Comparison of ENCODE assay signal across 8 mouse cellular contexts in genomic region chr4:128891157-128891556, GRCm38 (mm10). TPM values are rescaled to one million over a fixed set of nuclear protein-coding genes. Genes with fewer than 3 reads are reported as not detected.
DNase-seq lines count a peak whose midpoint lies in the region; ATAC-seq lines count a peak whose summit lies in the region.

No protein-coding gene starts in this region.

- 26% methylated on average over 1 of the region's 1 CpGs for WGBS in hindbrain, embryonic 13.5 days
- 40% methylated on average over 1 of the region's 1 CpGs for WGBS in hindbrain, embryonic 11.5 days
- WGBS in midbrain, embryonic 16.5 days: 13% methylated on average over 1 of the region's 1 CpGs

- peaks cover 12% of the 10 kb centered on the region for H3K36me3 ChIP-seq in hindbrain, embryonic 13.5 days
- no peaks in the 10 kb centered on the region for H3K36me3 ChIP-seq in hindbrain, embryonic 11.5 days (ENCODE audit: control insufficient read depth, insufficient read depth, low read length)
- H3K36me3 ChIP-seq in midbrain, embryonic 16.5 days (ENCODE audit: control insufficient read depth, insufficient read depth, low read length): no peaks in the 10 kb centered on the region

- no peak for DNase-seq in hindbrain, embryonic 11.5 days (ENCODE audit: low spot score)
- DNase-seq in cerebellum, adult 9-11 months: peak; percentile 98
- DNase-seq in layer of hippocampus, postnatal 36 days: peak; percentile 70 to 76
- peak; percentile 57 for DNase-seq in right cerebral cortex, postnatal 25 days
- DNase-seq in retina, postnatal 1 day: no peak

- H3K9me3 ChIP-seq in hindbrain, embryonic 13.5 days: no peaks in the 10 kb centered on the region
- H3K9me3 ChIP-seq in hindbrain, embryonic 11.5 days (ENCODE audit: control insufficient read depth, low read length): no peaks in the 10 kb centered on the region
- no peaks in the 10 kb centered on the region for H3K9me3 ChIP-seq in midbrain, embryonic 16.5 days (replicated peaks; ENCODE audit: control insufficient read depth, low read length, poor library complexity, severe bottlenecking)

- H3K4me2 ChIP-seq in hindbrain, embryonic 13.5 days: no peak overlapping the region
- no peak overlapping the region for H3K4me2 ChIP-seq in hindbrain, embryonic 11.5 days (replicated peaks; ENCODE audit: low read depth, low read length)
- H3K4me2 ChIP-seq in midbrain, embryonic 16.5 days (ENCODE audit: low read length): no peak overlapping the region

- peak overlapping the region; percentile 35; the same call in 1 of the 2 replicates for H3K9ac ChIP-seq in hindbrain, embryonic 13.5 days
- H3K9ac ChIP-seq in hindbrain, embryonic 11.5 days (ENCODE audit: low read depth, low read length): no peak overlapping the region
- no peak overlapping the region for H3K9ac ChIP-seq in midbrain, embryonic 16.5 days (ENCODE audit: low read depth, low read length)

- ATAC-seq in hindbrain, embryonic 13.5 days (ENCODE audit: low FRiP score): no peak
- ATAC-seq in hindbrain, embryonic 11.5 days (ENCODE audit: low FRiP score): no peak
- peak; percentile 59 to 61 for ATAC-seq in hematopoietic stem cell, adult 5-6 weeks (replicated peaks in 1 of 2; ENCODE audit: insufficient read depth in 1 of 2, low FRiP score in 2 of 2, low TSS enrichment in 1 of 2, low read depth in 1 of 2, poor library complexity in 2 of 2, severe bottlenecking in 2 of 2)
- ATAC-seq in midbrain, embryonic 16.5 days: no peak

- H3K27me3 ChIP-seq in hindbrain, embryonic 13.5 days: 0 out of 2 replicates have a peak, but pooled peaks cover 3% of the 10 kb centered on the region
- H3K27me3 ChIP-seq in hindbrain, embryonic 11.5 days (ENCODE audit: control insufficient read depth, insufficient read depth, low read length): no peaks in the 10 kb centered on the region
- H3K27me3 ChIP-seq in midbrain, embryonic 16.5 days (ENCODE audit: control insufficient read depth, insufficient read depth, low read depth, low read length): no peaks in the 10 kb centered on the region

- H3K4me1 ChIP-seq in hindbrain, embryonic 13.5 days (replicated peaks): peaks cover 70% of the 10 kb centered on the region
- H3K4me1 ChIP-seq in hindbrain, embryonic 11.5 days (replicated peaks; ENCODE audit: control insufficient read depth, insufficient read depth, low read length): no peaks in the 10 kb centered on the region
- peaks cover 32% of the 10 kb centered on the region for H3K4me1 ChIP-seq in midbrain, embryonic 16.5 days (ENCODE audit: control insufficient read depth, insufficient read depth, low read length)

- H3K4me3 ChIP-seq in hindbrain, embryonic 13.5 days: no peak overlapping the region
- no peak overlapping the region for H3K4me3 ChIP-seq in hindbrain, embryonic 11.5 days (ENCODE audit: low read depth, low read length)
- H3K4me3 ChIP-seq in midbrain, embryonic 16.5 days (ENCODE audit: low read depth, low read length): no peak overlapping the region

- H3K27ac ChIP-seq in hindbrain, embryonic 13.5 days: peak overlapping the region; percentile 44; the same call in 1 of the 2 replicates
- no peak overlapping the region for H3K27ac ChIP-seq in hindbrain, embryonic 11.5 days (ENCODE audit: low read depth, low read length)
- no peak overlapping the region for H3K27ac ChIP-seq in midbrain, embryonic 16.5 days (ENCODE audit: low read length)

RNA-seq across cellular contexts. Expression of gene Trim62, which starts 7.8 kb away (rescaled TPM):
- 19.2 and 20.0 TPM in 2 replicates for polyA plus RNA-seq in hindbrain, embryonic 13.5 days (2015; fragmentation: Nextera tagmentation; extraction: Ambion mirVana)
- polyA plus RNA-seq in hindbrain, embryonic 11.5 days (2014; fragmentation: Nextera tagmentation; extraction: Ambion mirVana): 13.0 and 13.1 TPM in 2 replicates
- 1.2 and 1.4 TPM in 2 replicates for total RNA-seq in hematopoietic stem cell, adult 5-6 weeks (2017)
- 10 to 100 TPM; 13.9 to 14.2 TPM for total RNA-seq in layer of hippocampus, postnatal 36 days (2021)
- polyA plus RNA-seq in midbrain, embryonic 16.5 days (2015; fragmentation: Nextera tagmentation; extraction: Ambion mirVana): 17.6 and 18.5 TPM in 2 replicates

Comparison
In these comparisons a context has a peak if more than half of its experiments do, and no peak if none do; other contexts are left out.
1. ATAC-seq: peak in hematopoietic stem cell, adult 5-6 weeks (2 of 2); none in hindbrain, embryonic 13.5 days (single experiment), hindbrain, embryonic 11.5 days (single experiment) and midbrain, embryonic 16.5 days (single experiment).
2. DNase-seq: peak in cerebellum, adult 9-11 months (single experiment), layer of hippocampus, postnatal 36 days (2 of 2) and right cerebral cortex, postnatal 25 days (single experiment); none in hindbrain, embryonic 11.5 days (single experiment) and retina, postnatal 1 day (single experiment).